Mouse (Mus musculus) liver, embryonic 14.5 days (tissue): ENCODE measurements around the gene Uqcr11. TPM values are rescaled to one million over a fixed set of nuclear protein-coding genes. Genes with fewer than 3 reads are reported as not detected.
A peak's percentile ranks its signal among the peaks of the same experiment; 100 is the strongest.

Source experiments
- ATAC-seq: fragments of 200-750 bp; cut with Nextera tagmentation; 2 replicates; pipeline ENCODE4 v1.8.0; 2017; ENCODE audit warnings: moderate number of reproducible peaks, mild to moderate bottlenecking, moderate library complexity; ENCODE audit not compliant: insufficient read depth
- DNase-seq, 3 experiments: peaks; one replicate each; pipeline ENCODE4 v3.0.0-alpha.2; 2012 to 2013; ENCODE audit warnings: low read depth in 3 of 3, low spot score in 3 of 3
- H3K27ac ChIP-seq: fragments of 300-500 bp; sonication (generic); 2 replicates; pipeline ENCODE4 v1.5.1; 2014; ENCODE audit warnings: moderate library complexity, mild to moderate bottlenecking, control low read depth, inconsistent platforms
- H3K27me3 ChIP-seq: fragments of 300-500 bp; sonication (generic); 2 replicates; pipeline ENCODE4 v1.6.1; 2014; ENCODE audit warnings: mild to moderate bottlenecking, low read length, moderate library complexity; ENCODE audit not compliant: control insufficient read depth, insufficient read depth
- H3K36me3 ChIP-seq: fragments of 300-500 bp; sonication (generic); replicated peaks from 2 replicates; pipeline ENCODE4 v1.6.1; 2014; ENCODE audit warnings: low read depth; ENCODE audit not compliant: control insufficient read depth, insufficient read depth
- H3K4me1 ChIP-seq, 2 experiments: fragments of 200-500 bp in 1 of 2; fragments of 300-500 bp in 1 of 2; sonication (generic) in 1 of 2; replicated peaks; 2 replicates each; pipeline ENCODE4 v1.6.1; 2012 to 2014; ENCODE audit warnings: antibody characterized with exemption in 1 of 2, inconsistent platforms in 1 of 2, low read length in 1 of 2; ENCODE audit not compliant: control insufficient read depth in 2 of 2, insufficient read depth in 2 of 2
- H3K4me2 ChIP-seq: fragments of 300-500 bp; sonication (generic); 2 replicates; pipeline ENCODE4 v1.6.1; 2014; ENCODE audit warnings: low read depth, mild to moderate bottlenecking, control low read depth, moderate library complexity
- H3K4me3 ChIP-seq, 2 experiments: fragments of 200-500 bp in 1 of 2; fragments of 300-500 bp in 1 of 2; sonication (generic) in 1 of 2; 2 replicates each; pipeline ENCODE4 v1.5.1; 2012 to 2014; ENCODE audit warnings: low read depth in 2 of 2, low read length in 2 of 2, mild to moderate bottlenecking in 2 of 2, control low read depth in 1 of 2, inconsistent platforms in 1 of 2, moderate library complexity in 1 of 2; ENCODE audit not compliant: insufficient read depth in 1 of 2
- H3K9ac ChIP-seq: fragments of 300-500 bp; sonication (generic); replicated peaks from 2 replicates; pipeline ENCODE4 v1.6.1; 2014; ENCODE audit warnings: mild to moderate bottlenecking, control low read depth, moderate library complexity
- H3K9me3 ChIP-seq: fragments of 300-500 bp; sonication (generic); 2 replicates; pipeline ENCODE4 v1.6.1; 2016; ENCODE audit warnings: low read length, mixed read lengths; ENCODE audit not compliant: control insufficient read depth
- CTCF ChIP-seq: IDR thresholded peaks from 2 replicates; pipeline ENCODE4 v1.5.1; 2016; ENCODE audit warnings: antibody characterized with exemption, low read depth, control low read depth
- EP300 ChIP-seq: IDR thresholded peaks from 2 replicates; pipeline ENCODE4 v1.6.1; 2016; ENCODE audit warnings: antibody characterized with exemption, low read depth
- WGBS: fragments of 180-500 bp; shearing (Covaris S2); extraction: QIAGEN DNeasy Blood & Tissue Kit; methylation state at CpG from one replicate; pipeline ENCODE4 v1.1.7; 2014; ENCODE audit not compliant: insufficient replicate concordance; 5-methylcytosine and 5-hydroxymethylcytosine counted together
- polyA plus RNA-seq, 2 experiments: library from polyadenylated mRNA; depleted of rRNA in 1 of 2; stranded (reverse) in 1 of 2; unstranded in 1 of 2; fragments of >200 nt; fragmentation: Nextera tagmentation in 1 of 2; extraction: Ambion mirVana in 1 of 2; gene quantifications; 2 replicates each; pipeline versions ENCODE4 v1.2.1 to v1.2.3; 2012 to 2014

Uqcr11 gene
- 359 and 571 TPM in 2 replicates for polyA plus RNA-seq (2012; rRNA removed)
- 729 and 738 TPM in 2 replicates for polyA plus RNA-seq (2014; fragmentation: Nextera tagmentation; extraction: Ambion mirVana)

- H3K36me3 ChIP-seq, result peaks cover 42% of the 10 kb centered on the region
- peak within 1 kb of the TSS; percentile 74 for H3K9ac ChIP-seq
- DNase-seq (peak; percentile 84 to 86 (median 86)), ATAC-seq (peak; percentile 79)
- peak within 1 kb of the TSS; percentile 79 to 85 for H3K4me3 ChIP-seq
- H3K4me1 ChIP-seq, result peaks cover 16 to 19% of the 10 kb centered on the region in 2 experiments
- no peaks in the 10 kb centered on the region for H3K27me3 ChIP-seq
- H3K4me2 ChIP-seq, result peak within 1 kb of the TSS; percentile 92
- peak within 1 kb of the TSS; percentile 88 for H3K27ac ChIP-seq
- TF ChIP-seq EP300 (no peak), CTCF (no peak)
- under 1% methylated on average over 27 of the region's 27 CpGs for WGBS
- no peaks in the 10 kb centered on the region for H3K9me3 ChIP-seq
These were observed at the start of gene Uqcr11 for GRCm38 (mm10) chr10:80406684-80407501. Gene Uqcr11 (minus strand): TSS chr10:80406830.

GRCm38 (mm10) chr10:80455697-80456096, 49.1 kb upstream of the Uqcr11 start:
- no peak for DNase-seq
- Histone ChIP-seq H3K9me3 (no peaks in the 10 kb centered on the region), H3K27ac (no peak overlapping the region), H3K9ac (no peak overlapping the region), H3K36me3 (no peaks in the 10 kb centered on the region), H3K27me3 (peaks cover 5% of the 10 kb centered on the region), H3K4me3 (no peak overlapping the region), H3K4me1 (peaks cover 2 to 3% of the 10 kb centered on the region in 2 experiments), H3K4me2 (no peak overlapping the region)
- ATAC-seq, result no peak
- TF ChIP-seq CTCF (no peak), EP300 (no peak)
- 63% methylated on average over 5 of the region's 5 CpGs for WGBS

DNA sequence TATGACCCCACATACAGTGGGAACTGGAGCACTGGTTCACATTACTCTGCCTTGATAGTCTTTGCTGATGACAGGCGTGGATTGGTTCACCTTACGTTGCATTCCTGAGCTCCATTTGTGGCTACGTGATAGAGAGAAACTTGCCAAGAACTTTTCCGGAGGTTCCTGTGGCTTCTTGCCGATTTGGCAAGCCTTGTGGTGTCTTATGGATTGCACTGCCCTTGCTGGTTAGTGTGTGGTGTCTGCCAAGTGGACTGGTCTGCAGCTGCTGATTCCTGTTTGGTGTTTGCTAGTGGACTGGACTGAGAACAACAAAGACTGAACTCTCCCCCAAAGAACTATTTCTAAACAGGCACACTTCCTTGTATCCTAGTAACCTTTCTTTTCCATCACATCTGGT, 48.2 kb upstream of the Uqcr11 start:
- Histone ChIP-seq H3K9me3 (no peaks in the 10 kb centered on the region), H3K27ac (no peak overlapping the region), H3K4me1 (peaks cover 6 to 7% of the 10 kb centered on the region in 2 experiments), H3K36me3 (no peaks in the 10 kb centered on the region), H3K9ac (no peak overlapping the region), H3K4me3 (no peak overlapping the region), H3K4me2 (no peak overlapping the region), H3K27me3 (no peaks in the 10 kb centered on the region; the same call in 1 of the 2 replicates)
- 65% methylated on average over 5 of the region's 5 CpGs for WGBS
- no peak for TF ChIP-seq CTCF
- TF ChIP-seq EP300, result no peak
- DNase-seq (no peak), ATAC-seq (no peak)

DNA sequence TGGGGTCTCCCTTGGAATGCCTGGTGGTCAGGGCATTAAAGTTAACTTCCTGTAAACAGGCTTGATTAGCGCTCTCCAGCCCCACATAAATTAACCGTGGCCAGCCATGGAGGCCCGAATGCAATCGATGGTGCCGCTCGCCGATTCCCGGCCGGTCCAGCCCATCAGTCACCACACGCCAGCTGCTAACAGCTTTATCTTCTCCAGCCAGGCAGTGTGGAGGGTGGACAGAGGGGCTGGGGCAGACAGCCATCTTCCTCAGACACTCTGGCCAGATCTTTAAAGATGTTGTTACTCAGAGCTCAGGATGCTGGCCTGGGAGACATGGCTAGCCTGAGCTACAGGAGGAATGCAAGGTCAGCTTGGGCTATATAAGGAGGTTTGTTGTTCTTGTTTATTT, 47.0 kb upstream of the Uqcr11 start:
- TF ChIP-seq CTCF, result no peak
- TF ChIP-seq EP300, result no peak
- Histone ChIP-seq H3K27me3 (no peaks in the 10 kb centered on the region; the same call in 1 of the 2 replicates), H3K9me3 (no peaks in the 10 kb centered on the region), H3K4me1 (peaks cover 6 to 7% of the 10 kb centered on the region in 2 experiments), H3K27ac (no peak overlapping the region), H3K4me3 (no peak overlapping the region), H3K4me2 (no peak overlapping the region), H3K36me3 (no peaks in the 10 kb centered on the region), H3K9ac (no peak overlapping the region)
- 45% methylated on average over 10 of the region's 10 CpGs for WGBS
- DNase-seq, result no peak
- peak; percentile 57; the same call in 1 of the 2 replicates for ATAC-seq

DNA sequence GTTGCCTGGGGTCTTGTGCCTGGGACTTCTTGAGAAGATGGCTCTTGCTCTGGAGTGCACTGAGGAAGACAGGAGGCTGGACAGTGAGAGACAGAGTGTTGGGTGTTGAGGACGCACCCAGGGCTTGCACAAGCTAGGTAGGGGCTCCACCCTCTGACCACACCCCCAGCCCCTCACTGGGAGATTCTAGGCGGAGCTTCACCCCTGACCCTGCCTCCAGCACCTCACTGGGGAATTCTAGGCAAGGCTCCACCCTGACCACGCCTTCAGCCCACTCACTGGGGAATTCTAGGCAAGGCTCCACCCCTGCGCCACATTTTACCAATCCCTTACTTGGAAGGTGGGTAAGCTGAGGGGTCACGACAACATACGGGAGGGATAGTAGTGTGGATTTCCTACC, 44.0 kb upstream of the Uqcr11 start:
- no peak overlapping the region for H3K4me2 ChIP-seq
- no peak for DNase-seq
- H3K9me3 ChIP-seq, result no peaks in the 10 kb centered on the region
- H3K4me1 ChIP-seq, result peaks cover 6 to 13% of the 10 kb centered on the region in 2 experiments
- TF ChIP-seq EP300 (no peak), CTCF (no peak)
- no peaks in the 10 kb centered on the region; the same call in 1 of the 2 replicates for H3K27me3 ChIP-seq
- no peak overlapping the region for H3K27ac ChIP-seq
- WGBS, result 15% methylated on average over 6 of the region's 6 CpGs
- no peak overlapping the region for H3K9ac ChIP-seq
- H3K36me3 ChIP-seq, result no peaks in the 10 kb centered on the region
- H3K4me3 ChIP-seq, result no peak overlapping the region
- 0 out of 2 replicates have a peak, but pooled peaks have one; percentile 18 for ATAC-seq
